Mouse (Mus musculus): ENCODE data around the gene Guca1b. TPM values are rescaled to one million over a fixed set of nuclear protein-coding genes. Genes with fewer than 3 reads are reported as not detected.

The Guca1b gene
- polyA plus RNA-seq, 1 experiment from 2014 or later, result 0.87 TPM

- no peak for ATAC-seq (ENCODE audit: insufficient number of reproducible peaks, low FRiP score, low TSS enrichment, low read depth)
- Histone ChIP-seq H3K4me1 (no peaks in the 10 kb centered on the region), H3K27ac (replicated peaks) (no peak overlapping the region), H3K9ac (no peak overlapping the region), H3K27me3 (no peaks in the 10 kb centered on the region), H3K4me3 (replicated peaks) (no peak overlapping the region), H3K9me3 (replicated peaks) (no peaks in the 10 kb centered on the region), H3K4me2 (replicated peaks) (no peak overlapping the region), H3K36me3 (peaks cover 41% of the 10 kb centered on the region)
- WGBS, result 80% methylated on average over 11 of the region's 11 CpGs
Measured at GRCm38 (mm10) chr17:47381917-47382316, 3.3 kb upstream of the Guca1b start.

DNA sequence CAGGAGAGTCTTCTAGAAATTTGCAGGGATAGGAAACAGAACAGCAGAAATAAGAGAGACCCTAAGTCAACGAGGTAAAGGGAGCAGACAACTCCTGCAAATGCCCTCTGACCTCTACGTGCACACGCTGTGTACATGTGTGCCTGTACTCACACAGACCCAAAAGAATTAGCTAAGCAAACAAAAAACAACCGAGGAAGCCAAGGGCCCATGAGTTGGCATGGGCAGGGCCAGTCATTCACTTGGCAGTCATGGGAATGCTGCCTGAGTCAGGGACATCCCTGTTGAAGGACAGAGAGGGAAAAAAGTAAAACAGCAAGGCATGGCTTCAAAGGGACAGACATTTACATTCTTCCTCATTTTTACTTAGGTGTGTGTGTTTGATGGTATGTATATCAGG is 1.9 kb upstream of the Guca1b start:
- Histone ChIP-seq H3K4me1 (no peaks in the 10 kb centered on the region), H3K9me3 (replicated peaks) (no peaks in the 10 kb centered on the region), H3K36me3 (peaks cover 30% of the 10 kb centered on the region), H3K27me3 (no peaks in the 10 kb centered on the region), H3K27ac (replicated peaks) (no peak overlapping the region), H3K4me2 (replicated peaks) (no peak overlapping the region), H3K9ac (no peak overlapping the region), H3K4me3 (replicated peaks) (no peak overlapping the region)
- ATAC-seq (ENCODE audit: insufficient number of reproducible peaks, low FRiP score, low TSS enrichment, low read depth), result no peak
- WGBS, result 81% methylated on average over 4 of the region's 4 CpGs

GRCm38 (mm10) chr17:47384064-47384463 is 1.1 kb upstream of the Guca1b start:
- no peak overlapping the region for H3K27ac ChIP-seq (replicated peaks)

GRCm38 (mm10) chr17:47386649-47387048 is 1.5 kb downstream of the Guca1b start:
- no peak overlapping the region for H3K4me3 ChIP-seq (replicated peaks)
- H3K36me3 ChIP-seq, result no peaks in the 10 kb centered on the region
- no peaks in the 10 kb centered on the region for H3K27me3 ChIP-seq
- H3K9ac ChIP-seq, result no peak overlapping the region
- H3K4me2 ChIP-seq (replicated peaks), result no peak overlapping the region
- H3K27ac ChIP-seq (replicated peaks), result no peak overlapping the region
- WGBS, result 59% methylated on average over 4 of the region's 4 CpGs
- ATAC-seq (ENCODE audit: insufficient number of reproducible peaks, low FRiP score, low TSS enrichment, low read depth), result no peak
- no peaks in the 10 kb centered on the region for H3K4me1 ChIP-seq
- H3K9me3 ChIP-seq (replicated peaks), result no peaks in the 10 kb centered on the region

More at GRCm38 (mm10) chr17:47384064-47384463, 1.1 kb upstream of the Guca1b start:
- Histone ChIP-seq H3K9me3 (replicated peaks) (no peaks in the 10 kb centered on the region), H3K36me3 (peaks cover 23% of the 10 kb centered on the region), H3K4me3 (replicated peaks) (no peak overlapping the region), H3K27me3 (no peaks in the 10 kb centered on the region), H3K9ac (no peak overlapping the region), H3K4me1 (no peaks in the 10 kb centered on the region), H3K4me2 (replicated peaks) (no peak overlapping the region)
- WGBS, result 91% methylated on average over 3 of the region's 3 CpGs
- ATAC-seq (ENCODE audit: insufficient number of reproducible peaks, low FRiP score, low TSS enrichment, low read depth), result no peak

GRCm38 (mm10) chr17:47394223-47394869 is 9.2 kb downstream of the Guca1b start:
- no peak overlapping the region for H3K27ac ChIP-seq (replicated peaks)
- ATAC-seq (ENCODE audit: insufficient number of reproducible peaks, low FRiP score, low TSS enrichment, low read depth), result no peak
- H3K4me3 ChIP-seq (replicated peaks), result peak overlapping the region; percentile 40
- peaks cover 18% of the 10 kb centered on the region for H3K4me1 ChIP-seq
- H3K4me2 ChIP-seq (replicated peaks), result peak overlapping the region; percentile 57
- H3K27me3 ChIP-seq, result peaks cover 19% of the 10 kb centered on the region
- no peaks in the 10 kb centered on the region for H3K36me3 ChIP-seq
- H3K9me3 ChIP-seq (replicated peaks), result no peaks in the 10 kb centered on the region
- H3K9ac ChIP-seq, result no peak overlapping the region
- WGBS, result 16% methylated on average over 24 of the region's 24 CpGs

- Histone ChIP-seq H3K9me3 (replicated peaks) (no peaks in the 10 kb centered on the region), H3K4me3 (replicated peaks) (peak overlapping the region; percentile 40), H3K4me1 (peaks cover 18% of the 10 kb centered on the region), H3K9ac (no peak overlapping the region), H3K27ac (replicated peaks) (no peak overlapping the region), H3K27me3 (peaks cover 19% of the 10 kb centered on the region), H3K4me2 (replicated peaks) (peak overlapping the region; percentile 57), H3K36me3 (no peaks in the 10 kb centered on the region)
- peak; percentile 73 for ATAC-seq (ENCODE audit: insufficient number of reproducible peaks, low FRiP score, low TSS enrichment, low read depth)
- WGBS, result 2% methylated on average over 20 of the region's 20 CpGs
Measured at GRCm38 (mm10) chr17:47395376-47395913, 10.3 kb downstream of the Guca1b start.

DNA sequence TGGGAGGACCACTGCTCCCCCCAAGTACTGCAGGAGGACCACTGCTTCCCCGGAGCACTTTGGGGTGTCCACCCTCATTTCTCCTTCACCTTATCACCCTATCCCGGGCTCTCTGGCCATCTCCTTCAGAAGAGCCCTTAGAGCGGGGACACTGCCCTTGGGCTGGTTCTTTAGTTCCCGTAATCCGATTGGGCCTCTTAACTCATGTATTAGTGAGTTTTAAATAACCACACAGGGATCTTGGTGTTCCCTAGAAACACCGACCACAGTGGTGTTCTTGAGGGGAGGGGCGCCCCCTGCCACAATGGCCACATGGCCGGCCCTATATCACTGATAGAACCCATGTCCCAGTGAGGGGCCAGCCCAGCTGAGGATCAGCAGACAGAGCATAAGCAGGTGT is 13.9 kb downstream of the Guca1b start:
- no peaks in the 10 kb centered on the region for H3K9me3 ChIP-seq (replicated peaks)
- no peaks in the 10 kb centered on the region for H3K36me3 ChIP-seq
- H3K4me1 ChIP-seq, result peaks cover 18% of the 10 kb centered on the region
- no peak overlapping the region for H3K27ac ChIP-seq (replicated peaks)
- H3K27me3 ChIP-seq, result peaks cover 19% of the 10 kb centered on the region
- no peak overlapping the region for H3K4me2 ChIP-seq (replicated peaks)
- WGBS, result 82% methylated on average over 8 of the region's 8 CpGs
- ATAC-seq (ENCODE audit: insufficient number of reproducible peaks, low FRiP score, low TSS enrichment, low read depth), result no peak
- H3K4me3 ChIP-seq (replicated peaks), result no peak overlapping the region
- no peak overlapping the region for H3K9ac ChIP-seq

DNA sequence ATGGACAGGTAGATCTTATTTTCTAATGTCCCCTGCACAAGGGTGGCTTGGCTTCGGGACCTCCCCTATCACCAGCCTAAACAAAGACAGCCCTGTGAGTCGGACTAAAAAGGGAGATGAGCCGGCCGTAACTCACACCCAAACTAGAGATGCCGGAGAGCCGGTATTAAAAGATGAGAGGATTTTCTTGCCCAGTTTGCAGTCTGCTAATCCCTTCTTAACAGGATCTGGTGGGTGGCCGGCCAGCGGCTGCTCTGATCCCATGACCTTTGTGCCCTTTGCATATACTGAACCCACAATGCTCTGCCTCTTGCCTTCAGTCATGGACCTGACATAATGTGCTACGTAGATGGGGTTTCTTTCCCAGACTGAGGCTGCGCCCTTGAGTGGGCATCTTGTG is 15.3 kb downstream of the Guca1b start, which contains the start of gene Guca1a:
TSS of gene Guca1a (minus strand) at position 134 of the 400 bp plus-strand sequence.
- no peak within 1 kb of the TSS for H3K9ac ChIP-seq
- 29% methylated on average over 10 of the region's 10 CpGs for WGBS

DNA sequence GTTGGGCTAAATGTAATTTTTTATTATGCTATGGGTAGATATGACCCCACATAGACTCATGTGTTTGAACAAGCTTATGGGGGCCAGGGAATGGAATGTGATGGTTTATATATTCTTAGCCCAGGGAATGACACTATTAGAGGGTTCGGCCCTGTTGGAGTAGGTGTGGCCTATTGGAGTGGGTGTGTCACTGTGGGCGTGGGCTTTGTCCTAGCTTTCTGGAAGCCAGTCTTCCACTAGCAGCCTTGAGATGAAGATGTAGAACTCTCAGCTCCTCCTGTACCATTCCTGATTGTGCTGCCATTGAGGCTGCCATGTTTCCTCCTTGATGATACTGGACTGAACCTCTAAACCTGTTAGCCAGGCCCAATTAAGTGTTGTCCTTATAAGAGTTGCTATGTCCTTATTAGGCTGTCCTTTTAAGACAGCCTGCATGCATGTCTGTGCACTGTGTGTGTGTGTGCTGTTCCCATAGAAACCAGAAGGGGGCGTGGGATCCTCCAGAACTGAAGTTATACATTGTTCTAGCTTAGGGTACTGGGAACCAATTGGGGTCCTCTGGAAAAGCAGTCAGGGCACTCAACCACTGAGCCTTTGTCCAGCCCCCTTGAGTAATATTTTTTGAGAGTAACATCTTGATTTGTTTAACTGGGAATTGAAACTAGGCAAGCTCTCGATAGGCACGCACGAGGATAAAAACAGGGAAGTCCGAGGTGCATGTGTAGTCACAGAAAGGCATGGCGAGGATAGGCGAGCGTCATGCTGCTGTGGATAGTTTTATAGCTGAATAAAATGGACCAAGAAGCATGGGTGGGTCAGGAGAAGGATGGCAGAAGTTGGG is 22.7 kb downstream of the Guca1b start:
- Histone ChIP-seq H3K4me3 (replicated peaks) (no peak overlapping the region), H3K4me2 (replicated peaks) (no peak overlapping the region), H3K27ac (replicated peaks) (no peak overlapping the region), H3K9me3 (replicated peaks) (no peaks in the 10 kb centered on the region), H3K36me3 (no peaks in the 10 kb centered on the region), H3K27me3 (peaks cover 27% of the 10 kb centered on the region), H3K4me1 (0 out of 2 replicates have a peak, but pooled peaks cover 8% of the 10 kb centered on the region), H3K9ac (no peak overlapping the region)
- 57% methylated on average over 10 of the region's 10 CpGs for WGBS
- 0 out of 2 replicates have a peak, but pooled peaks have one; percentile 6 for ATAC-seq (ENCODE audit: insufficient number of reproducible peaks, low FRiP score, low TSS enrichment, low read depth)

More for the DNA sequence above, 15.3 kb downstream of the Guca1b start, which contains the start of gene Guca1a:
- Histone ChIP-seq H3K9me3 (replicated peaks) (no peaks in the 10 kb centered on the region), H3K27ac (replicated peaks) (no peak within 1 kb of the TSS), H3K27me3 (peaks cover 16% of the 10 kb centered on the region), H3K4me3 (replicated peaks) (no peak within 1 kb of the TSS), H3K4me1 (peaks cover 4% of the 10 kb centered on the region; the same call in 1 of the 2 replicates), H3K4me2 (replicated peaks) (no peak within 1 kb of the TSS), H3K36me3 (no peaks in the 10 kb centered on the region)
- no peak for ATAC-seq (ENCODE audit: insufficient number of reproducible peaks, low FRiP score, low TSS enrichment, low read depth)

GRCm38 (mm10) chr17:47408558-47408898 is 23.3 kb downstream of the Guca1b start:
- Histone ChIP-seq H3K4me1 (0 out of 2 replicates have a peak, but pooled peaks cover 8% of the 10 kb centered on the region), H3K27me3 (peaks cover 27% of the 10 kb centered on the region), H3K36me3 (no peaks in the 10 kb centered on the region), H3K4me3 (replicated peaks) (no peak overlapping the region), H3K9ac (no peak overlapping the region), H3K4me2 (replicated peaks) (no peak overlapping the region), H3K27ac (replicated peaks) (no peak overlapping the region), H3K9me3 (replicated peaks) (no peaks in the 10 kb centered on the region)
- 20% methylated on average over 8 of the region's 8 CpGs for WGBS
- ATAC-seq (ENCODE audit: insufficient number of reproducible peaks, low FRiP score, low TSS enrichment, low read depth), result peak; percentile 26; the same call in 1 of the 2 replicates
